ENCODE assay signal across 24 mouse cellular contexts in genomic region chr1:178342612-178343011, GRCm38 (mm10).
"Had no signal": no experiment of that assay in that cellular context is flagged by ENCODE, and none has a peak within 500 bp of the region (broad histone marks: within the 10 kb centered on the region; RNA-seq: fewer than 3 reads in every experiment).

No protein-coding gene starts in this region.

- H3K27ac ChIP-seq: intestine, embryonic 15.5 days; kidney, embryonic 15.5 days; limb, embryonic 12.5 days; limb, embryonic 15.5 days; liver, embryonic 14.5 days; lung, embryonic 15.5 days; midbrain, embryonic 10.5 days; midbrain, embryonic 13.5 days; neural tube, embryonic 13.5 days had no signal

- H3K9ac ChIP-seq: intestine, embryonic 15.5 days; kidney, embryonic 15.5 days; limb, embryonic 12.5 days; limb, embryonic 15.5 days; liver, embryonic 14.5 days; lung, embryonic 15.5 days; midbrain, embryonic 13.5 days; neural tube, embryonic 13.5 days had no signal

- H3K4me2 ChIP-seq: intestine, embryonic 15.5 days; kidney, embryonic 15.5 days; limb, embryonic 12.5 days; limb, embryonic 15.5 days; liver, embryonic 11.5 days; lung, embryonic 15.5 days; midbrain, embryonic 13.5 days; neural tube, embryonic 13.5 days had no signal

- H3K4me1 ChIP-seq: intestine, embryonic 15.5 days; limb, embryonic 12.5 days had no signal

- H3K36me3 ChIP-seq: intestine, embryonic 15.5 days; kidney, embryonic 15.5 days; limb, embryonic 12.5 days; limb, embryonic 15.5 days; lung, embryonic 15.5 days; midbrain, embryonic 10.5 days; midbrain, embryonic 13.5 days; neural tube, embryonic 13.5 days had no signal

- H3K9me3 ChIP-seq: intestine, embryonic 15.5 days; kidney, embryonic 15.5 days; limb, embryonic 15.5 days; lung, embryonic 15.5 days; megakaryocyte, embryonic 14.5 days; midbrain, embryonic 10.5 days; midbrain, embryonic 13.5 days; neural tube, embryonic 13.5 days had no signal

- H3K4me3 ChIP-seq: intestine, embryonic 15.5 days; kidney, embryonic 15.5 days; limb, embryonic 12.5 days; limb, embryonic 15.5 days; lung, embryonic 15.5 days; megakaryocyte, embryonic 14.5 days; midbrain, embryonic 10.5 days; midbrain, embryonic 13.5 days; myocyte; neural tube, embryonic 13.5 days had no signal

- H3K27me3 ChIP-seq: intestine, embryonic 15.5 days; kidney, embryonic 15.5 days; limb, embryonic 12.5 days; limb, embryonic 15.5 days; lung, embryonic 15.5 days; megakaryocyte, embryonic 14.5 days; midbrain, embryonic 13.5 days; neural tube, embryonic 13.5 days had no signal

- DNase-seq: kidney, adult 11 months; kidney, adult 8-10 months; kidney, postnatal 10 days; kidney, postnatal 36 days; left cerebral cortex, postnatal 4 days; lung, adult 18-20 months; lung, postnatal 10 days; lung, postnatal 36 days; thymus, adult 18-20 months; thymus, postnatal 14 days; thymus, postnatal 4 days had no signal

- ATAC-seq: intestine, embryonic 15.5 days; midbrain, embryonic 13.5 days; midbrain, embryonic 16.5 days had no signal
